Mouse (Mus musculus): ENCODE data around the gene Rapgef1.

Gene Rapgef1

GRCm38 (mm10) chr2:29672746-29673536 lies 53.4 kb downstream of the Rapgef1 start:
- no peak for DNase-seq

- DNase-seq: no peak
These were observed 54.6 kb downstream of the Rapgef1 start for GRCm38 (mm10) chr2:29674087-29674486.

- DNase-seq: no peak
These were observed 55.0 kb downstream of the Rapgef1 start for GRCm38 (mm10) chr2:29674545-29674944.

GRCm38 (mm10) chr2:29675846-29676245 lies 56.3 kb downstream of the Rapgef1 start:
- no peak for DNase-seq

- no peak for DNase-seq
These were observed 57.0 kb downstream of the Rapgef1 start for GRCm38 (mm10) chr2:29676513-29676912.

GRCm38 (mm10) chr2:29677842-29678241 lies 58.3 kb downstream of the Rapgef1 start:
- no peak for DNase-seq

- no peak for DNase-seq
These were observed 59.0 kb downstream of the Rapgef1 start for GRCm38 (mm10) chr2:29678524-29678923.

- DNase-seq: no peak
These were observed 60.4 kb downstream of the Rapgef1 start for GRCm38 (mm10) chr2:29679710-29680584.

GRCm38 (mm10) chr2:29683261-29683999 lies 63.9 kb downstream of the Rapgef1 start:
- no peak for DNase-seq

GRCm38 (mm10) chr2:29684498-29684897 lies 65.0 kb downstream of the Rapgef1 start:
- no peak for DNase-seq

- no peak for DNase-seq
These were observed 69.5 kb downstream of the Rapgef1 start for GRCm38 (mm10) chr2:29689014-29689413.

- DNase-seq: no peak
These were observed 70.0 kb downstream of the Rapgef1 start for GRCm38 (mm10) chr2:29689495-29689894.

GRCm38 (mm10) chr2:29691068-29691467 lies 71.5 kb downstream of the Rapgef1 start:
- DNase-seq: no peak

GRCm38 (mm10) chr2:29691507-29691906 lies 72.0 kb downstream of the Rapgef1 start:
- no peak for DNase-seq

- no peak for DNase-seq
These were observed 72.7 kb downstream of the Rapgef1 start for GRCm38 (mm10) chr2:29692192-29692591.

GRCm38 (mm10) chr2:29696207-29696800 lies 76.8 kb downstream of the Rapgef1 start:
- no peak for DNase-seq

- no peak for DNase-seq
These were observed 79.1 kb downstream of the Rapgef1 start for GRCm38 (mm10) chr2:29698421-29699290.

- DNase-seq: no peak
These were observed 81.4 kb downstream of the Rapgef1 start for GRCm38 (mm10) chr2:29700898-29701297.

- no peak for DNase-seq
These were observed 81.9 kb downstream of the Rapgef1 start for GRCm38 (mm10) chr2:29701393-29701792.

GRCm38 (mm10) chr2:29702189-29702588 lies 82.7 kb downstream of the Rapgef1 start:
- DNase-seq: no peak
